Mouse (Mus musculus) right cerebral cortex, postnatal 36 days (tissue): ENCODE measurements around the gene Slc8a1.

Source experiments
- DNase-seq, 2 experiments: peaks; one replicate each; pipeline ENCODE4 v3.0.0; 2022; ENCODE audit warnings: low spot score in 2 of 2, mixed read lengths in 1 of 2

The Slc8a1 gene

DNA sequence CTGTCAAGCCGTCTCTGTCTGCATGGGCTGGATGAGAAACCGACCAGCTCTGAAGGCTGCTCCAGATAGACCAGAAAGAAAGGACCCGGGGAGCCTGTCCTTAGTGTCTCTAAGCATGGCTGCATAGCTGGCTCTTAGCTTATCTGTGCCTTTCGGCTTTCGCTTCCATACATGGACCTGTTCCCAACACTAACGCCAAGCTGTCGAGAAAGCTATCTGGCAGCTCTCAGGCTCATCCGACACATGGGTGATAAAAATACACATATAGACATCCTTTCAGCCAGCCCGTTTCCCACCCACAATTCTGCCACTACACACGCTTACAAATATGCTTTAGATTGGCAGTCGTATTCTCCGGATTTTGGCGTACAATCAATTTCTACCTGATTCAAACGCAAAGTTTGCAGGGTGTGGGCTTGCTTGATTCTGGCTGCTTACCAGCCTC, at the start of gene Slc8a1:
Gene Slc8a1, minus strand, starts transcription at position 67 of the 445 bp plus-strand sequence.
- peak; percentile 60 to 72 for DNase-seq

DNA sequence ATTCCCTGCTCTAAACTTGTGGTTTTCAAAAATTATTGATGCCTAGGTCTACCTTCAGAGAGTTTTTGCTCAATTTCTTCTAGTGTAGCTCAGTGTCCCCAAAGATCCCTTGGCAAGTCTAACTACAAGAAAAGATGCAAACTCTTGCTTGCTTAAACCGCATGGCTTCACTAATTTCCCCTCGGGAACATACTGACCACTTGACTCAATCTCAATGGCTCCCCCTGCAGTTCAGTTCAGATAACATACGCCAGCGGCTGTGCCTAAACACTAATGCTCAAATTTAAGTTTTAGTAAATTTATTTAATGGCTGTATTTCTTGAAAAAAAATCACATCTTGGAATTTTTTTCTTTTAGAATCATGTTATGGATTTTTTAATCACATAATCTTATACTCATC, 49.2 kb upstream of the Slc8a1 start:
- peak in 1 of 2 experiments; percentile 5 for DNase-seq

DNA sequence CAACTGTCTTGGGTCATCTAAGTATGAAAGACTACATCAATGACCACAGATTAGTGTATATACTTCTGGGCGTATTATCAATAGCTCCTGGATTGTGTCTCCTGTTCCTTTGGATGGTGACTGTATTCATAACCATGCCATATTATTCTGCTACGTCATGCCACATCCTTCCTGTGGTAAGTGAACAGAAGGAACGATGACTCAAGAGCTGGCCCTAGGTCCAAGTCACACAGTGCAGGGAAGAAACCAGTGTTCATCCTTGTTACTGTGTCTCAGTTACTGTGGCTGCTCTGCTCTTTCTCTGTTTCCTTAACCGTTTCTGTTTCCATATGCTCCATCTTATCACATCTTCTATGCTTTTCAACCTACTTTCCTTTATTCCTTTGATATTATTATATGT, 44.1 kb upstream of the Slc8a1 start:
- DNase-seq: no peak

DNA sequence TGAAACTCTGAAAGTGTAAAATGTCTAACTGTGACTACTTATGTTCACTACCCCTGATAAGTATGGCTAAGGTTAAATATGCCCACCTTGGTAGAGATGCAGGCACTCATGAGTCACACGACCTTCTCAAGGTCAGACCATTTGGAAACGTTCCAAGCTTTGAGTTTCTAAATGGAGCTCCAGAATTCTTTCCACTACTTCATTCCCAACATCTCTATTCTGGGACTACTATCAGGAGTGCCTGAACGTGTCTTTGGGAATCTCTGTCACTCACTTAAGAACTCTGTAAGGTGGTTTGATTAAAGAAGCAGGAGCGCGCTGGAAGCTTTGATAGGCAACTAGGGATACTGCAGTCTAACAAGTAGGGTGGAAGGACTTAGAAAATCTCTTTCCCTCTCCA, 43.3 kb upstream of the Slc8a1 start:
- no peak for DNase-seq

DNA sequence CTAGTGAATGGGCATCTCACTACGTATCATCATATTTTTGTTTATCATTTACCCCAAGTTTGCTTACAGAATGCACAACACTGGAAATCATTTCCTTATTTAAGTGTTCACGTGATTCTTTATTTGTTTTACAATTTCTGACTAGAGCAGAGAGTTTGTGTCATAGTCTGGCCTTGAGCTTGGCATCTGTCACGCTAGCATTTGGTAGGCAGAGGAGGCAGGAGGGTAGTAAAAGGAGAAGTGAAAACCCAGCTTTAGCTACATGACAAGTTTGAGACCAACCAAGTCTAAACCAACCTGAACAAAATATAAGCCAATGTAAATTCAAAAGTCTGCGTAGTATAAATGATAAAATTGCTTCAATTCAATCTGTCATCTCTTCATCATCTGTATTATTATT, 41.7 kb upstream of the Slc8a1 start:
- no peak for DNase-seq

DNA sequence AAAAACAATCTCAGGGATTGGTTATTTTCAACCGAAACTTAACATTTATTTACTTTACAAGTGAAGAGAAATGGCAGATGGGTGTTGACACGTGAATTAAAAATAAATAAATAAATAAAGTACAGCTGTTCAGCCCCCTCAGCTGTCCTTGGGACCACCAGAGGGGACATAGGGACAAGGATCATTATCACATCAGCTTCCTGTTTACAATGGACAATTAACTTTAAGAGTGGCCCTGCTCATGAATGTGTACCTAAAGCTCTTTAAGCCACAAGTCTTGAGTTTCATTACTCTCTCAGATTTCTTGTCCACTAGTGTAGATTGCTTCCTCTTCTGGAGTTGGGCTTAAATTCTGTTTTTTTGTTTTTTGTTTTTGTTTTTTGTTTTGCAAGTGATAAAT, 12.5 kb upstream of the Slc8a1 start:
- no peak for DNase-seq

DNA sequence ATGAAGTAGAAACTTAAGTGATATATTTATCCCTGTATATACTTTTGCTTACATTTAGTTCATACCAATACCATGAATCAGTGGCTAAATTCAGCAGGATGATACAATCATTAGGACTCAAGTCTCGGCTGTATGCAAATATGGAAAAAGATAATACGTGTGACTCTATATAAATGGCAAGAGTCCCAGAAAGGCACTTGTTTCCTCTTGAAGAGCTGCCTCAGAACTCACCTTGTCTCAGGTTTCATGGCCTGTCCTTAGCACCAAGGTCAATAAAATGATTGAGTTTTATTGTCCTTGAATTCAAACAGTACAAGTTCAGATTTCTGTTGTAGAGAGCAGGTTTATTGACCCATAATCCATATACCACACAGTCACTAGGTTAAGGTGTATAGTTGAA, 4.9 kb upstream of the Slc8a1 start:
- DNase-seq: no peak

DNA sequence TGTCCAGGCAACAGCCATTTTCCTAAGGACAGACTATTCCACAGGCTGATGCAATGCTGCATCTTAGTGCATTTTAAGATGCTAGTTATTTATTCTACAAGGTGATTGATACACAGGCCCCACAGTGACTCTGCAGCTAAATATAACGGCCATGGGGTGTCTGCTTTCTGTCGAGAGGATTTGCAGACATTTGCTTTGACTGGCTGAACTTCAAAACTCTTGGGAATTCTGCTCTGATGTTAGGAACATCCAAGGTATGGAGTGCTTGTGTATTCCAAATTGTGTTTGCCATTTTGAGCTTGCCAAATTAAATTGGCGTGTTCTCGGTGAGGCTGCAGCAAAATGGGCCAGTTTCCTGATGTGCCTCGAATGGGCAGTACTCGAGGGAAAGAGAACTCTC, 2.4 kb upstream of the Slc8a1 start:
- no peak for DNase-seq

DNA sequence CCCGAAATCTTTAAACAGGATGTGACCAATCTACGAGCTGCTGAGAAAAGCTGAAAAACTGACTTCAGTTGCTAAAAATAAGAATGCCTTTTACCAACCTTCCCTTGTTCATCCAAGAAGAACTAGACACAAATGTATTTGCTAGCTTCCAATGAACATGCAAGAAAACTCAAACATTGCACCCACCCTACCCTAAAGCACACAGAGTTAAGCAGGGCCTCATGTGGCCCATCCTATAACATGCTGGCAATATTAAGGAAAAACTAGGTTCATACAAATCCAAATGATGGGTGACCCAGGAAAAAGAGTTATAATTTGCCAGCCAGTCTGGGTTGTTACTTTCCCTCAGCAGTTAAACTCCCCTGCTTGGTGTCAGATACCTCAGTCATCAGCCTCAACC, 398 bp downstream of the Slc8a1 start:
- no peak for DNase-seq

DNA sequence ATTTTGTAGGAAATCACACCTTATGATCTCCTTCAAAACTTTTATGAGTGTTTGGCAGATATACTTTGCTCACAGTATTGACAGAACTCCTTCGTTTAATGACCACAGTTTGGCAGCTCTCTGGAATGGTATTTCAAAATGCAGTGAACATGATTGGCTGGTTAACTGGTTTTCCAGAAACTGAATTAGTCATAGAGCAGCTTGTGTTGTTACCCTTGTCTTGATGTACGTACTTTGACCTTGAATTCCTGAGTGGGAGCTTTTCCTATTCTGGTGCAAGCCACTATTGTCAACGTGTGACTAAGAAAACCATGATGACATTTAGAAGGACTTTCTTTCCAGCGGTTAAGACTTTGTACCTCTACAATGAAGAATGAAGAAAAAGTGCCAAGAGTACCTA, 868 bp downstream of the Slc8a1 start:
- no peak for DNase-seq

DNA sequence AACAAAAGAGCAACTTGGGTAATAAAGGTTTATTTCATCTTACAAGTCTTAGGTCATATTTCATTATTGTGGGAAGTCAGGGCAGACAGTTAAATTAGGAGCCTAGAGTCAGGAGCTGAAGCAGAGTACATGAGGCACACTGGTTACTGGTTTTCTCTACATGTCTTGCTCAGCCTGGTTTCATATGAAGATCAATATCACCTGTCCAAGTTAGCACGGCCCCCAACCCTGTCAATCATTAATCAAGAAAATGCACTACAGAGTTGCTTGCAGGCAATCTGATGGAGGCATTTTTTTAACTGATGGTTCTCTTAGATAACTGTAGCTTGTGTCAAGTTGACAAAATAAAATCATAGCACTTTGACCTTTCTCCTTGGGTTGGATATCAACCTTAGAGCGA, 2.6 kb downstream of the Slc8a1 start:
- DNase-seq: no peak

DNA sequence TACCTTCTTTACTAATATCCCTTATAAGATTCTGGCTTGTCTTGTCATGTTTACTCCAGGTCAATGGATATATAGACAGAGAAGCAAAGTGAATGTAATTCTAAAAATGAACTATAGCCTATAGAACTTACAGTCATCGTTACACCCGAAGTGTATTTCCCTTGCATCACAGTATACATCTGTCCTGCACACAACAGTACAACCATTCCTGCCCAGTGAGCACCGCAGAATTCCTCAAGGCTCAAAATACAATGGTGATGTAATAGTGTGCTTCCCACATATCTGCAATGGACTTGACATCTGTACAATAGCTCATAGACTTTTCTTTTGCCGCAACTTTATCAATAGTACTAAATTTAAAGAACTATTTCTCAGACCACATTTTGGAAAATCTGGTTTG, 8.3 kb downstream of the Slc8a1 start:
- no peak for DNase-seq

DNA sequence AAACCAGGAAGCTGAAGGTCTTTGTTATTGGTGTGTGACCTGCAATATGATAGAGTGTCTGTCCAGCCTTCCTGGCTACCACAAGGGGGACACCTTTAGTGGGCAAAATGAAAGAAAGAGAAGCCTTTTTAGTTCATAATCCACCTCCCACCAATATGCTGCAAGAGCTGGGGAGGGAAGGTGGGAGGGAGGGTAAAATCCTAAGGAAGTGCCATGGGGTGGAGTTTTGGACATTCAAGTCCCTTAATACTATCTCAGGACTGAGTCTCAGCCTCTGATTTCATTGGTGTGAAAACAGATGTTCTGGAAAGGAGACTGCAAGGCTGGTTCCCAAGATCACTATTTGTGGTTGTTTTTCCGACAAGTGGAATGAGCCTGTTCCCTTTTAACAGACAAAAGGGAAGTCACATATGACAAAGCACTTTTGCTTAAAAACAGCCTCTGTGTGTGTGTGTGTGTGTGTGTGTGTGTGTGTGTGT, 25.9 kb downstream of the Slc8a1 start:
- no peak for DNase-seq

DNA sequence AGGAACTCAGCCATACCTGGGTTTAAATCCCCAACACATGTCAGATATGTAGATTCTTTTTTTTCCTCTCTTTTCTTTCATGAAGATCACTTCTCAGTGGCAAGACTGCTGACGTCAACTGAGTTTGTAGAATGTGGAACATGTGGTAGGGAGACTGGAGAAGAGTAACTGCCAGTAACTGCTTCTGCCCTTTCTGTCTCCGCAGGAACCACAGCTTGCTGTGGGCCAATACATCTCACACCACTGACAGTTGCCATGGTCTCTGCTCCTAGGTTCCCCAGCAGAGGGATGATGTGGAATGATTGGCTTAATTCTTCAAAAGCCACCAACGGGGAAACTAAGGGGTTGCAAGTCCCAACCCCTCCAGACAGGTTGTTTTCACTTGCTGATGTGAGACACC, 33.4 kb downstream of the Slc8a1 start:
- DNase-seq: no peak

DNA sequence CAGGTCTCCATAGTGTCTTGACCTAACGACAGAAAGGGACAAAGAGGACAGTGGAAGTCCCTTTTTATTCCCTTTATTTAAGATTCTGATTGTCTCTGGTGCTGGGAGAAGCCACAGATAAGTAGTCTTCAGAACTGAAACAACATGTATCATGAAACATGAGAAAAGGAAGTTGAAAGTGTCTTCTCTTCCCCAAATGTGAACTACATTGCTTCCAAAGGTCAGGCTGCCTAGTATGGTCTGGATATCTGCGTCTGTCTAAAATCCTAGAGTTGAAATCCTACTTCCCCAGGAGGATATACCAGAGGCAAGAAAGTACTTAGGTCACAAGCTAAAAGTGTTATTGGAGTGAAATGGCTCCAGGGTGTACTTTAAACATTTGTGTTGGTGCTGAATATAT, 34.9 kb downstream of the Slc8a1 start:
- DNase-seq: no peak

DNA sequence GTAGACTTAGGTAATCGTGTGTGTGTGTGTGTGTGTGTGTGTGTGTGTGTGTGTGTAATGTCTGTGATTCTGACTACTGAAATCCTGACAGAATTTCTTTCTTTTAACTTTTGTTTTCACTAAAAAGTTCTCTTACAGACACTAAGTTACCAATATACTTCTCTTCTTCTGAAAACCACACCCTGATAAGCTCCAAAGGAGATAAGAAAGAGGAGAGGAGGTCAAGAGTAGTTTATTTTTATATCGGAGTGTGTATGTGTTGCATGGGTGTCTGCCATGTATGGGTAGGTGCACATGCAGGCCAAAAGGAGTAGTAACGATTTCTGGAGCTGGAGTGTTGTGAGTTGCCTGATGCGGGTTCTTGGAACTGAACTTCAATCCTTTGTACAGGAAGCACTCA, 36.5 kb downstream of the Slc8a1 start:
- DNase-seq: no peak

DNA sequence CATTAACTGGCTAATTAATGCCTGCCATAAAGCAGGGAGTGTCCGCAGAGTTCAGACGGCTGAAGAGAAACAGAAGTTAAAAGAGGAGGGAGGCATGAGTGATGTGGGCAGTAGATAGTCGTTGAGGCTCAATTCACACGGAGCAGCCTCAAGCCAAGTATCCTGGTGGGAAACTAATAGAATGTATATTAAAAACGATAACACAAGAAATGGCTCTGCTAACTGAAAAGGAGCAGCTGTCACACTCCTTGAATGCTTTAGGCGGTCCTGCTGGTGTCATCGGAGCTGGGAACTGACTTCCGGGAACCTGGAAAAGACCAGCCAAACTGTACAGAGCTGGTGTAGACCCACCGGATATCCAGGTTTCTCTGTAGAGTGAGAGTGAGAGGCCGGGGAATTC, 39.4 kb downstream of the Slc8a1 start:
- DNase-seq: no peak

DNA sequence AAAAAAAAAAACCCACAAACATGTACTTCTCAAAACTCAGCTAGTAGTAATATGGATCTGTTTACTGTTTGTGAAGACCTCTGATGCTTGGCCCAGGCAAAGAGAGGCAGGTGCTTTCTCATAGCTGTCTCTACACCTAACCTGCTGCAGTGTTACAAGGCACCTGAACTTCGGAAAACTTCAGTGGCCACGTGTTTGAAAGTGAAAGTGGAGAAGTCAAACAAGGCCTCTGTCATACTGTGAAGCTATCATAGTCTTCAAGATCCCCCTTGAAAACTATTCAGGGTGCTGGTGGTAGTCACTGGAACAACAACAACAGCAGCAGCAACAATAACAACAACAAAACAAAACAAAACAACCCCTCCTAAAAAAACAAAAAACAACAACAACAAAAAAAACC, 40.5 kb downstream of the Slc8a1 start:
- no peak for DNase-seq

DNA sequence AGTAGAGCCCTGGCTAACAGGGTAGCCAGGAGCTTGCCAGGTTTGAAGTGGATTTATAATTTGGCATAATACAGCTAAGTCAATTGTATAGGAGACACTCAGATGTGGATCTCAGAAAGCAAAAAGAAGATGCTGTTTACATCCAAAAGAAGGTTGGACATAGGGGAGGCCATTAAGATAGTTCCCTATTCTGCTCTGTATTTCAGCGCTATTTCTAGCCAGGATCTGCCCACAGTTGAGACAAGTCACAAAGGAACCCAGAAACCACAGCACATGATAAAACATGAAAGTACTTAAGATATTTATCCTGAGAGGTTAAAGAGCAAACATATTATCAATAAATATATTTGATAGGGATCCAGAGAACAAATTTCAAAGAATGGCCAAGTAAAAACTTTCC, 43.2 kb downstream of the Slc8a1 start:
- no peak for DNase-seq

DNA sequence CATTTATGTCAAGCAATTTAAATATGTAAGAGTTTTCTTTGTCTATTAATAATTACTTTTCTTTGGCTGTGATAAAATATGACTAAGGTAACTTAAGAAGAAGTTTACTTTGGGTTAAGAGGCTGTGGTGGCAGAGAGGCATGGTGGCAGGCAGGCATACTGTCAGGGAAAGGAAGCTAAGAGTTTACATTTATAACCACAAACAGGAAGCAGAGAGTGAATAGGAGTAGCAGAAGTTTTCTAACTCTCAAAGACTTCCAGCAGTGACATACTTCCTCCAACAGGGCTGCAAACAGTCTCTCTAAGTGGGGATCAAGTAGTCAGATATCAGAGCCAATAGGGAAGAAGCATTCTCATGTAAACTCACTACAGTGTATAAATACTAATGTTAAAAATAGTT, 58.6 kb downstream of the Slc8a1 start:
- no peak for DNase-seq

DNA sequence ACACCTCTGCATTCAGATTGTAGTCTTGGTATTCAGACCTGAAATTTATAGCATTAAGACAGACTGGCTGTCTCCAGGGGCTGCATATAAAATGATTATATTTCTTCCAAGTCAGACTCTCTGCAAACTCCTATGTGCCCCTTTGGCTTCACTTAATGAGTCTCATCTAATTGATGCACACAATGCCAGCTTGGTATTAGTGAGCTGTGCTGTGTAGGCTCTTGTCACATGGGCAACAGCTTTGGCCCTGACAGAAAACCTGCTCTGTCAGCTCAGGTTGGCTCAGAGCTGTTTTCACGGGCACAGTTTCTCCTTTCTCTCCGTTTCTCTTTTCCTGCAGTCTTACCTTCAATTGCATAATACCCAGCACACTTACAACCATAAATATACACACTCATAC, 60.7 kb downstream of the Slc8a1 start:
- no peak for DNase-seq

DNA sequence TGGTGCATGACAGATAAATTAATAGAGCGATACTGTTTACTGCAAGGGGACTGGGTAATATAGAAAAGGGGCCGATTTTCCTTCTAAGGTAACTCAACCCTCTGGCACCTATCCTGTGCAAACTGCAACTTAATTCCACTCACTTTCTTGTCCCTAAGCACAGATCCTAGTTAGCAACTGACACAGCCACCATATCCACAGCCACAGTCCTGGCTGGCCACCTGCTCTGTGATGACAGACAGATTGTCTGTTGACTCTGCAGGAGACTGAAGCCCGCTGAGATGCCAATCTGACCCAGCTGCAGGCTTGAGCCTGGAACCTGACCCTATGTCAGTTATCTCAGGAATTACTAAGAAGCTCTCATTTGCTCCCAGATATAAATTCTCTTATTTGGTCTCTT, 62.0 kb downstream of the Slc8a1 start:
- DNase-seq: no peak

DNA sequence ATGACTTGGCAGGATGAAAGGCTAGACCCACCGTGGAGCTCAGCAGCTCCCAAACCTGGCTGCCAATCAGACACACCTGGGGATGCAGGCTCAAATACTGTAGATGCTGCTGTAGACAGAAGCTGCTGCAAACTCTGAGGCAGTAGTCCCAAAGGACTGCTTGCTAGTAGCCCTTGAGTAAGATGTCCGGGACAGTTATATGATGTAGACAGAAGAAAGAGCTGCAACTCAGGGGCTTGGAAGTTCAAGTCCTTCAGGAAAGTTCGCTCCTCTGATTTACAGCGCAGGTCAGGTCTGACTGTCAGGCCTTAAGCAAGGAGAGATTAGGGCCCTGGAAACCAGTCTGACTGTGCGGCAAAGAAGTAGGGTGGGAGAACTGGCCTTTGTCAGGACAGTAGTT, 66.9 kb downstream of the Slc8a1 start:
- DNase-seq: no peak

DNA sequence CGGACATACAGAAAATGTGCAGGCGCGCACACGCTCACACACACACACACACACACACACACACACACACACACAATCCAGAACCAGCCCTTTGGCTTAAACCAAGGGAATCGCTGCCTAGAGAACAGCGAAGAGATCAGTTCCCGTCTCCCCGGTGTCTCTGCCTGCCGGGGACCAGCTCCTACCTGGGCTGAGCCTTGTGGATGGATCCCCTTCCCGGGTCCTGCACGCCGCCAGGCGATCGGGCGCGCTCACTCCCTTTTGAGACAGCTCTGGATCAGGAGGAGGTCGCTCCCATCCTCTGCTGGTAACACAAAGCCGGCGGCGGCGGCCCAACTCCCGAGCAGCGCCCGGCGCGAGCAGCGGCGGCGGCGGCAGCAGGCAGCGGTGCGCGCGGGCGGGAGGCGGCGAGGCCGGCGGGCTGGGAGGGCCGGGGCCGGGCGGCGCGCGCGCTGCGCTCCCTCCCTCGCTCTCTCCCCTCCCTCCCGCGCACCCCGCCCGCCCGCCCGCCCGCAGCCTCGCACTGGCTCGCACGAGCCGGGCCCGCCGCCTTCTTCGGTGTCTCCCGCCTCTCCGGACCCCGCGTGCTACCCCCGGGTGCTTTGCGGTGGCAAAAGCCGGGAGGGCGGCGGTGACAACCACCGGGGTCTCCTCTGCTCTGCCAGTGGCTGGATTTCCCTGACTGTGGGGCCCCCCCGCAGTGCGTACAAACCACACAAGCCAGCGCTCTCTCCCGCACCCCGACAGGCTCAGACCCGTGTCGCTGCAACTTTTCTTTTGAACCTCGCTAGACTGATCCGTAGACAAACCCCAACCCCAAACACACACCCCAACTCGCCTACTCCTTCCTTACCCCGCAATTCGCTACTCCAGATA, 68.1 kb downstream of the Slc8a1 start:
- peak; percentile 28 to 54 for DNase-seq
